Mouse (Mus musculus) liver, embryonic 16.5 days (tissue): ENCODE measurements around the gene Nudt15. TPM values are rescaled to one million over a fixed set of nuclear protein-coding genes. Genes with fewer than 3 reads are reported as not detected.
"Not testable (repeated sequence)": the region's sequence is repeated elsewhere in the genome, so short reads cannot be mapped to it uniquely, and the experiment has no call there.

ENCODE experiments used
- ATAC-seq: fragments of 200-750 bp; cut with Nextera tagmentation; 2 replicates; pipeline ENCODE4 v1.8.0; 2017; ENCODE audit warnings: low read depth, mild to moderate bottlenecking, moderate number of reproducible peaks, moderate library complexity
- H3K27ac ChIP-seq: fragments of 300-500 bp; sonication (generic); 2 replicates; pipeline ENCODE4 v1.5.1; 2014; ENCODE audit warnings: mild to moderate bottlenecking, low read length
- H3K27me3 ChIP-seq: fragments of 300-500 bp; sonication (generic); 2 replicates; pipeline ENCODE4 v1.6.1; 2014; ENCODE audit warnings: low read depth, low read length, mixed read lengths; ENCODE audit not compliant: control insufficient read depth, insufficient read depth
- H3K36me3 ChIP-seq: fragments of 300-500 bp; sonication (generic); 2 replicates; pipeline ENCODE4 v1.6.1; 2014; ENCODE audit warnings: mild to moderate bottlenecking; ENCODE audit not compliant: control insufficient read depth, insufficient read depth
- H3K4me1 ChIP-seq: fragments of 300-500 bp; sonication (generic); 2 replicates; pipeline ENCODE4 v1.6.1; 2014; ENCODE audit warnings: low read depth, low read length, mixed read lengths; ENCODE audit not compliant: control insufficient read depth
- H3K4me2 ChIP-seq: fragments of 300-500 bp; sonication (generic); 2 replicates; pipeline ENCODE4 v1.6.1; 2014; ENCODE audit warnings: low read depth, low read length, mixed read lengths
- H3K4me3 ChIP-seq: fragments of 300-500 bp; sonication (generic); 2 replicates; pipeline ENCODE4 v1.5.1; 2014; ENCODE audit warnings: low read depth, mild to moderate bottlenecking, low read length
- H3K9ac ChIP-seq: fragments of 300-500 bp; sonication (generic); 2 replicates; pipeline ENCODE4 v1.6.1; 2014; ENCODE audit warnings: low read depth, low read length
- H3K9me3 ChIP-seq: fragments of 300-500 bp; sonication (generic); replicated peaks from 2 replicates; pipeline ENCODE4 v1.6.1; 2016; ENCODE audit warnings: low read length; ENCODE audit not compliant: control insufficient read depth
- WGBS: fragments of 180-500 bp; shearing (Covaris S2); extraction: QIAGEN DNeasy Blood & Tissue Kit; methylation state at CpG from one replicate; pipeline ENCODE4 v1.1.7; 2014; ENCODE audit not compliant: insufficient replicate concordance; 5-methylcytosine and 5-hydroxymethylcytosine counted together
- polyA plus RNA-seq: library from polyadenylated mRNA; unstranded; fragments of >200 nt; fragmentation: Nextera tagmentation; extraction: Ambion mirVana; gene quantifications from 2 replicates; pipeline ENCODE4 v1.2.1, GENCODE M21; 2015

Gene Nudt15
- 2.4 and 2.5 TPM in 2 replicates for polyA plus RNA-seq

- Histone ChIP-seq H3K9me3 (no peaks in the 10 kb centered on the region), H3K4me3 (no peak within 1 kb of the TSS), H3K9ac (no peak within 1 kb of the TSS), H3K36me3 (no peaks in the 10 kb centered on the region), H3K27me3 (no peaks in the 10 kb centered on the region), H3K4me1 (peaks cover 3% of the 10 kb centered on the region), H3K4me2 (no peak within 1 kb of the TSS), H3K27ac (no peak within 1 kb of the TSS)
- 64% methylated on average over 3 of the region's 3 CpGs for WGBS
- no peak for ATAC-seq
These were observed at the start of gene Nudt15 for GRCm38 (mm10) chr14:73548051-73548450. Gene Nudt15, minus strand, starts transcription at chr14:73548242.

DNA sequence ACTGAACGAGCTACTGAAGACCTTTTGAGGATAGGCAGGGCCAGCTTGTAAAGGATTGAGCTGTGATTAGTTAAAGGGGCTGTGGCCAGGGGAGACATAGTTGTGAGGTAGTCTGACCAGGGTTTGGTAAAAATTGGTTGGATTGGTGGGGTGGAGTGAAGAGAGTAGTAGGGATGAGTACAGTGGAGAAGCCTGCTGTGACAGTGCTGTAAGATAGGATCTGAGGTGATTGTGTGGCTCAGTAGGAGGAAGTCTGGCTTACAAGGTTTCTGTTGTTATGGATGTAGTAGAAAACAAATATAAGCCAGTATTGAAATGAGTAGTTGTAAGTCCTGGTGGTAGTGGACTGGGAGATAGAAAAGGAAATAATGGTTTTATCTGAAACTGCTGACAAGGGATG, 44.1 kb upstream of the Nudt15 start:
- Histone ChIP-seq H3K9me3 (no peaks in the 10 kb centered on the region), H3K4me3 (no peak overlapping the region), H3K27me3 (no peaks in the 10 kb centered on the region), H3K9ac (no peak overlapping the region), H3K27ac (no peak overlapping the region), H3K4me2 (no peak overlapping the region), H3K4me1 (no peaks in the 10 kb centered on the region), H3K36me3 (0 out of 2 replicates have a peak, but pooled peaks cover 5% of the 10 kb centered on the region)
- 70% methylated on average over 1 of the region's 1 CpGs for WGBS
- no peak for ATAC-seq

DNA sequence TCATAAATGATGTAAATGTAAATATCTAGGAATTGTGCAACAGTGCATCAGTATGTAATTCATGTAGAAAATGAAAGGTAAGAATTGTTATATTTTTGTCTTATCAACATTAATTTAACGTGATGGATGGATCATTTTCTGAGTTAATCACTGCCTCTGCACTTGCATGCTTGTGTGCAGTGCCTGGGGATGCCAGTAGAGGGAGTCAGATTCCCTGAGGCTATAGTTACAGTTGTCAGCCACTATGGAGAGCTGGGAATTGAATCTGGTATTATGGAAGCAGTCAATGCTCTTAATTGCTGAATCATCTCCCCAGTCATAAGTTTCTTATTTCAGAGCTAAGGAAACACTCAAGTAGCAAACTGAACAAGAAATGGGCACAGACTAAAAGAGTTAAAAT, 40.0 kb upstream of the Nudt15 start:
- Histone ChIP-seq H3K27ac (no peak overlapping the region), H3K9ac (no peak overlapping the region), H3K9me3 (no peaks in the 10 kb centered on the region), H3K4me2 (no peak overlapping the region), H3K36me3 (peaks cover 9% of the 10 kb centered on the region), H3K4me3 (no peak overlapping the region), H3K4me1 (no peaks in the 10 kb centered on the region), H3K27me3 (no peaks in the 10 kb centered on the region)
- ATAC-seq = no peak
- 63% methylated on average over 1 of the region's 1 CpGs for WGBS

DNA sequence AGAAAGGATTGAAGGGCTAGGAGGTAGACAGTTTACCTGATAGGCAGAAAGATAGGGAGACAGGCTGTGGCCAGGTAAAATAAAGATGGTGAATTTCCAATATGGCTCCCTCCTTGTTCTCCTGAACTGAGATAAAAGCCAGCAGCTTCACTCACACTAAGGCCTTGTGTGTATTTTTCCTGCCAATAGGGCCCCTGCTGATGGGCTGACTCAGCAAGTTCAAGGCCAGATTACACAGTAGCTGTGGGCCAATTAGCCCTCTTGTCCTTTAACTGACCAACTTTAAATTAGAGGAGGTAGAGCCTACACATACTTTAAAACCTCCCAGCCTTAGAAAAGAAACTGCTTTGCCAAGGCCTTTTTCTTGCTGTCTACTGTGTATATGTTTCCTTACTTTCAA, 28.3 kb upstream of the Nudt15 start:
- H3K9ac ChIP-seq = no peak overlapping the region
- ATAC-seq = no peak
- H3K27ac ChIP-seq = no peak overlapping the region
- peaks cover 8% of the 10 kb centered on the region for H3K36me3 ChIP-seq
- H3K4me2 ChIP-seq = no peak overlapping the region
- no peak overlapping the region for H3K4me3 ChIP-seq
- no peaks in the 10 kb centered on the region for H3K27me3 ChIP-seq
- peaks cover 3% of the 10 kb centered on the region; the same call in 1 of the 2 replicates for H3K9me3 ChIP-seq
- H3K4me1 ChIP-seq = no peaks in the 10 kb centered on the region; the same call in none of the 2 replicates

DNA sequence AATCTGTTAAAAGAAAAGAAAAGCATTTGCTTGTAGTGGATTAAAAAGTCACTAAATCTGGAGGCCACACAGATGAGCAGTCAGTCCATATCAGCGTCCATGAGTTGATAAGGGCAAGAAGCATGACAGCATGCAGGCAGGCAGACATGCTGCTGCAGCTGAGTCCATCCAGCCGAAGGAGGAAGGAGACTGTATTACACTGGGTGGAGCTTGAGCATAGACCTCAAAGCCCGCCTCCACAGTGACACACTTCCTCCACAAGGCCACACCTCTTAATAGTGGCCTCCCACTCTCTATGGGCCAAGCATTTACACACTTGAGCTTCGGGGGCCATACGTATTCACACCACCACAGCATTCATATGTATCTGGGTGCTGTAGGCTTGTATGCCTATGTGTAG, 26.0 kb upstream of the Nudt15 start:
- Histone ChIP-seq H3K9ac (no peak overlapping the region), H3K9me3 (peaks cover 3% of the 10 kb centered on the region; the same call in 1 of the 2 replicates), H3K36me3 (peaks cover 8% of the 10 kb centered on the region), H3K4me1 (no peaks in the 10 kb centered on the region; the same call in none of the 2 replicates), H3K4me2 (no peak overlapping the region), H3K4me3 (no peak overlapping the region), H3K27me3 (no peaks in the 10 kb centered on the region), H3K27ac (no peak overlapping the region)
- ATAC-seq = no peak
- 71% methylated on average over 5 of the region's 5 CpGs for WGBS

GRCm38 (mm10) chr14:73571143-73571542, 23.1 kb upstream of the Nudt15 start:
- no peak for ATAC-seq
- Histone ChIP-seq H3K4me1 (no peaks in the 10 kb centered on the region), H3K27me3 (no peaks in the 10 kb centered on the region), H3K9me3 (peaks cover 3% of the 10 kb centered on the region; the same call in 1 of the 2 replicates), H3K4me2 (no peak overlapping the region), H3K4me3 (no peak overlapping the region), H3K36me3 (peaks cover 8% of the 10 kb centered on the region), H3K9ac (no peak overlapping the region), H3K27ac (no peak overlapping the region)
- WGBS = 70% methylated on average over 4 of the region's 4 CpGs

- not testable (repeated sequence) for H3K4me2 ChIP-seq, H3K9me3 ChIP-seq, H3K9ac ChIP-seq, ATAC-seq, H3K27me3 ChIP-seq, H3K4me3 ChIP-seq, H3K27ac ChIP-seq, H3K36me3 ChIP-seq, H3K4me1 ChIP-seq
- 72% methylated on average over 4 of the region's 4 CpGs for WGBS
These were observed 21.8 kb upstream of the Nudt15 start for GRCm38 (mm10) chr14:73569831-73570230.

- Histone ChIP-seq H3K27ac (peak overlapping the region; percentile 70), H3K9ac (peak overlapping the region; percentile 89), H3K9me3 (no peaks in the 10 kb centered on the region), H3K36me3 (no peaks in the 10 kb centered on the region), H3K27me3 (no peaks in the 10 kb centered on the region), H3K4me1 (peaks cover 9% of the 10 kb centered on the region), H3K4me3 (peak overlapping the region; percentile 92), H3K4me2 (peak overlapping the region; percentile 83)
- peak; percentile 43 for ATAC-seq
- 1% methylated on average over 10 of the region's 10 CpGs for WGBS
These were observed 5.2 kb upstream of the Nudt15 start for GRCm38 (mm10) chr14:73553122-73553696.

DNA sequence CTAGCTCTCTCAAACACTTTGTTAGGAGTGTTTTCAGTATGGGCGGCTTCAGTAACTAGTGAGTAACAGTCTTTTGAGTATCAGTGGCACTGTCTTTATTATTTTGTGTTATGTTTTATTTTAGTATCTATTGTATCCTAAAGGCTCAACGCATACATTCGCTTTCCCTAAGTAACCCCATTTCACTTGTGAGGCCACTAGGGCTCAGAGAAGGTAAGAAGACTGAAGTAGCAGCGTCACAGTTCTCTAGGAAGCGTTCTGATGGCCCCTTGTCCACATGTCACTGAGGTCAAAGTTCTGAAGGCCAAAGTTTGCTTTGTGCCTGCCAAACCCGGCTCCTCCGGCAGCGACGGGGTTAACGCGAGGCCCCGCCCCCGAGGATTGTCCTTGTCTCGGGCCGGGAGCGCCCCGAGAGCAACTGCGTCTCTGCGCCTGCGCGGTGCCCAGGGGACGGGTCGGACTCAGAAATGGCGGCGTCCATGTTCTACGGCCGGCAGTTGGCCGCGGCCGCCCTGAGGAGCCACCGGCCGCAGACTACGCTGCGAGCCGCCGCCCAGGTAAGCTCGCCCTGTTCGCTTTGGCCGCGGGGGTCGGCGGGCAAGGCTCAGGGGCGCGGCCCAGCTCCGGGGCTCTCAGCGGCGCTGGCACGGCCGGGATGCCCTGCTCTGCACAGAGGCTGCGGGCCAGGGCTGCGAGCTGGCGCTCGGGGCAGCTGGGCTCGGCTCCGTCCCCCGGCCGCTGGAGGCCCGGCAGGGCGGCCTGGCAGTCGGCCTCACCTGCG, 4.5 kb upstream of the Nudt15 start:
- Histone ChIP-seq H3K27ac (peak overlapping the region; percentile 70), H3K4me1 (peaks cover 9% of the 10 kb centered on the region), H3K4me3 (peak overlapping the region; percentile 92), H3K9me3 (no peaks in the 10 kb centered on the region), H3K36me3 (no peaks in the 10 kb centered on the region), H3K4me2 (peak overlapping the region; percentile 83), H3K9ac (peak overlapping the region; percentile 89), H3K27me3 (no peaks in the 10 kb centered on the region)
- ATAC-seq = peak; percentile 95
- WGBS = 4% methylated on average over 60 of the region's 61 CpGs
